In genomic region chr8:105636018-105636962, GRCm38 (mm10) we compare ENCODE assay signal across 8 mouse cellular contexts. TPM values are rescaled to one million over a fixed set of nuclear protein-coding genes. Genes with fewer than 3 reads are reported as not detected.
DNase-seq lines count a peak whose midpoint lies in the region; ATAC-seq lines count a peak whose summit lies in the region.

Ctcf (plus strand) TSS chr8:105636568.

- H3K36me3 ChIP-seq in hindbrain, embryonic 10.5 days, result peaks cover 11% of the 10 kb centered on the region

- H3K27me3 ChIP-seq in hindbrain, embryonic 10.5 days (ENCODE audit: insufficient read depth, poor library complexity, severe bottlenecking), result no peaks in the 10 kb centered on the region

- H3K4me1 ChIP-seq in hindbrain, embryonic 10.5 days (replicated peaks), result peaks cover 33% of the 10 kb centered on the region

- DNase-seq in MEL-GATA-1-ER (ENCODE audit: extremely low read depth, low read depth), result peak; percentile 50
- peak; percentile 92 for DNase-seq in cerebellum, adult 8-10 months
- peak; percentile 96 for DNase-seq in hindbrain, embryonic 10.5 days (ENCODE audit: low spot score)
- DNase-seq in layer of hippocampus, postnatal 10 days (ENCODE audit: low spot score in 2 of 2), result peak; percentile 87 to 91
- peak; percentile 93 for DNase-seq in lung, postnatal 10 days
- DNase-seq in ovary, postnatal 36 days (ENCODE audit: low spot score), result peak; percentile 89
- peak; percentile 96 for DNase-seq in thymus, postnatal 25 days

- peak; percentile 76 for ATAC-seq in frontal cortex, adult (ENCODE audit: low TSS enrichment)

- WGBS in hindbrain, embryonic 10.5 days, result under 1% methylated on average over 97 of the region's 126 CpGs

- H3K27ac ChIP-seq in hindbrain, embryonic 10.5 days, result peak within 1 kb of the TSS; percentile 100

- no peaks in the 10 kb centered on the region for H3K9me3 ChIP-seq in hindbrain, embryonic 10.5 days

- H3K4me3 ChIP-seq in hindbrain, embryonic 10.5 days, result peak within 1 kb of the TSS; percentile 72

RNA-seq across cellular contexts. Expression of gene Ctcf, which starts in this region (rescaled TPM):
- 102 and 138 TPM in 2 replicates for polyA plus RNA-seq in hindbrain, embryonic 10.5 days (2016; fragmentation: Nextera tagmentation; extraction: Ambion mirVana)
- 10 to 100 TPM; 63.6 to 67.7 TPM for total RNA-seq in layer of hippocampus, postnatal 10 days (2021)

Comparison
In these comparisons a context has a peak if more than half of its experiments do, and no peak if none do; other contexts are left out.
1. Peak in every context shown above with its lines: DNase-seq, ATAC-seq, H3K4me3 ChIP-seq and H3K27ac ChIP-seq.